Mouse (Mus musculus): Measurements from ENCODE around the gene Opcml.

- TF ChIP-seq CTCF (IDR thresholded peaks at IDR 0.05; ENCODE audit: control insufficient read depth, insufficient read depth, low read length) (peak; percentile 37; the same call in 1 of the 2 replicates), POLR2A (IDR thresholded peaks at IDR 0.05; ENCODE audit: borderline replicate concordance, control insufficient read depth, low read depth, low read length) (no peak)
Observed at GRCm38 (mm10) chr9:28261078-28261753, 470.6 kb downstream of the Opcml start.
